Mouse (Mus musculus) heart, adult 9 months (tissue): ENCODE results near the gene Esp1.
"Not testable (repeated sequence)": the region's sequence is repeated elsewhere in the genome, so short reads cannot be mapped to it uniquely, and the experiment has no call there.

ENCODE experiments used
- DNase-seq, 2 experiments: peaks; one replicate each; pipeline ENCODE4 v3.0.0; 2022; ENCODE audit warnings: low spot score in 2 of 2

Gene Esp1

DNA sequence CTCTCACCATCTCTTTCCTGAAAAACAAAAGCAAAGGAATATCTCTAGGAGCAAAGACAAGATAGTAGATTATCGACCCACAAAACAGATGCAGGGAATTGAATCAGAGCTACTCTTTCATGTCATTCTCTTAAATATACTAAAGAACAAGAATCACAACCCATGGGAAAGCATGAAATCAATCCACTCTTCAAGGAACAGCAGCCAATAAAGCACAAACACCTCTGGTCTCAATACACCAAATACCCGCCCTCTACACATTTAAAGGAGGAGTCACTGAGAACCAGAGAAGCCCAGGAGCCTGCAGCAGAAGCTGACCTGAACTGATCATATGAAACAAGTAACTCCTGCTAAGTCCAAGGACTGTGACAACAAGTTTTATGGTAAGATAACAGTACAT, at the start of gene Esp1:
Gene Esp1 (plus strand): TSS at position 301 of the 400 bp plus-strand sequence.
- DNase-seq, result no peak

DNA sequence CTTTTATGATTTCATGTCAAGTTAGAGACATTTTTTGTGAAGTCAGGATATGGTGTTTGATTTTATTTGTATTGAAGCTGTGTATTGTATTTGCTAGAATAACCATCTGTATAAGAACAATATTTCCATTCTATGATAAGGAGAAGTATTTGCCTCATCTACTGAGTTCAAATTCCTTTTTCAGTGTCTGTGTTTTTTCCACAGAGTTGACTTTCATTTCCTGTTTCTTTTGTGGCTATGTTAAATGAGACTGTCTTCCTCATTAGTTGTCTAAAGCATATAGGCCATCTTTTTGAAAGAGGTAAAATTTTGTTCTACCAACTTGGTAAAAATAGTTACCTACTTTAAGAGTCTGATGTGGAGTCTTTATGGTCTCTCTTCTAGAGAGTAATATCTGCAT, 10.6 kb upstream of the Esp1 start:
- DNase-seq, result no peak

DNA sequence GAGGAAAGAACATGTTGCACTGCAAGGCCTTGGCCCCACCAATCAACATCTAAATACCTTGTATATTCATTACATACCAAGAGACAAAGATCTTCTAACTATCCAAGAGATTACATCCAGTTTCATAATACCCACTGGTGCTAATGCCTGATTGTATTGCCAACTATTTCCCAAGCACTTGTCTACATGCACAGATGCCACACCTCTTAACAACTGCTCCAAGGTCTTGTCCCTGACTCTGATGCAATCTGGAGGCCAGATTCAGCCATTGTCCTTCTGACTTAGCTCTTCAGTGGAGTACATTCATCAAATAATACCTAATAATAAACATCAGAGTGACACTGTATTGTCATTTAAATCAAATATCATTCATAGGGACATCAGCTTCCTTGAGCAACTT, 9.9 kb upstream of the Esp1 start:
- DNase-seq, result not testable (repeated sequence)

DNA sequence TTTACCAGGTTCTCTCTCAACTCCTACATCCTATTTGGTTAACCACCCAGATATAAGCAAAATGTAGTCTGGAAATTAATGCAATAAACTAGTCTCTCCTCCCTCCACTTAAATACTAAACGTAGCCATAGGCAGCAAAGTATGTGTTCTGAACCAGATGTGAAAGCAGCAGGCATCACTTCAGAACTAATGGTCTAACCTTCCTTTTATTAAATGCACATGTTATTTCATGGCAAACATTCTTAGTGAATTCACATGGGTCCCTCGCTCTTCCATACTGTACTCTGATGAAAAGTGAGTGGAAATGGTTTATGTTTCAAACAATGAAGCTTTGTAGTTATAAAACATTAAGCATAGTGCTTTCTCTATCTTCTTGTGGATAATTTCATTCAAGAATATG, 4.4 kb downstream of the Esp1 start:
- DNase-seq, result no peak

DNA sequence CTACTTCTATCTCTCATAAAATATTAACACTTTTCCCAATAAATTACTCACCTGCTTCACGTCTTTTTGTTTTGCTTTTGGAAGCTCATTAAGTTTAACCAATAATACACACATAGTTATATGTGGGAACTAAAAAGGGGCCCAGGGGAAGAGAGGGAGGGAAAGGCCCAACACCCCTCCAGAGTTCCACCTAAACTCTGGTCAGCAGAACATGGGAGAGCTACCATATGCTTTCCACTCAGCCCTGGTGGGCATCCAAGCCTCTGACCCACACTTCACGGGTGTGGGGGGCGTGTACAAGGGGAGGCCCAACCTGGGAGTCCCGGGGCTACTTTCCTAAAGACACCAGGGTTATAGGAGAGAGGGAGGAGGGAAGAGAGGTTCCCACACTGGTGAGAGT, 4.8 kb downstream of the Esp1 start:
- no peak for DNase-seq

DNA sequence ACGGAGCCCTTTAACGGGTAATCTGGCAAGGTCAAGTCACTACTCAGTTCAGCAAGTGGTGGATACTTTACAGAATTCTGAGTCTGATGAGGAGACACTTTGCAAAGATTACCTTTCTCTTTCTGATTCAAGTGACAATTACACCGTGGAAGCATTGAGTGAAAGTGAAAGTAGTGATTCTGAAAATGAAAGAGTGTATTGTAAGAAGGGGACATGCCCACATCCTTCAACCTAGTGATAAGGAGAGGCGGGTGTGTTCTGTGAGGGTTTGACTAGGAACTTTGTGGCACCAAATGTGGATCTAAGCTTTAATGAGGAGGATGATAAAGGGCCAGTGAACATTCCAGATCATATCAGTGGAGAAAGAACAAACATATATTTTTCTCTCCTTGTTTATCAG, 36.7 kb downstream of the Esp1 start:
- no peak for DNase-seq

DNA sequence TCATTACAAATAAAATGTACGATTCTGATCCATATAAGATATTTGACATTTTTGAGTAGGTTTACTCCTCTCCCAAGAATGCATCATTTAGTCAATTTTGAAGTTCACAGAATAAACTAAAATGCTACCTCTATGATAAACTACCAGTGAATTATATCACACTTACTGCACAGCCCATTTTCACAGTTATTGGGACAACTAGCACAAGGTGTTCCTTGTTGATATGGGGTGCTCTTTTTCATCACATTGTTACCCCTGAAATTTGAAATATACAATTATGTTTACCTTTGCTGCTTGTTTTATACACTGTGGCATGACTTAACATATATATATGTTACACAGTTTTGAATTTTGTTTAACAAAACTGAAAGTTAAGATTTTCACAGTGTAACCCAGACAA, 40.2 kb downstream of the Esp1 start:
- no peak for DNase-seq
